Mouse (Mus musculus): ENCODE results near the gene Ngfr.

DNA sequence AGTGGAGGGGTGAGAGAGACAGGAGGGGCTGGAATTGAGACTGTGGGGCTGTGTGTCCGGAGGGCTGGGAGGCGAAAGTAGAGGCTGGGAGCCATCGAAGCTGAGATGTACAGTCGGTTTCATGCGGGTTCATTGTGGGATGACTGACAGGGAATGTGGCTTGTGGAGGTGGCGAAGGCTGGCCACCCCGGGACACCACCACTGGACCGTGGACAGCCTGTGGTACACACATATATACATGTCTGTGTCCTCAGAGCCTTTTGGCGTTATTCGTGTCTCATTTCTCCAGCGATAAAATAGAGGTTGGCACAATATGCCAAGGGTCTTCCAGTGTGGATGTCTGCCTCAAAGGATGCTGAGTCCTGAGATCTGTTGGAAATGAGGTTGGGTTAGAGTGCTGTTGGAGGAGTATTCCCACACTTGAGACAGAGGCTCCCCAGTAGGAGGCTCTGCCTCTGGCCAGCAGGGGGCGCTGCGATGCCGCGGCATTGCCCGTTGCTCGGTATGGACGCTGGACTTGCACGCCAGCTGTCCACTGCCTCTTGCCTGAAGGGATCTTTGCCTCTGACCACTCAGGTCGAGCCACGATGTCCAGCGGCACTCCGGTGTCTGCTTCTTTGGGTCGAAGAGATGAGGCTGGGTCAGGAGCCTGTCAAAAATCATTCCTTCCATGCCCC, 53.9 kb downstream of the Ngfr start:
- TF ChIP-seq CTCF (IDR thresholded peaks at IDR 0.05 in 2 of 3, conservative IDR thresholded peaks at IDR 0.05 in 1 of 3; ENCODE audit: control insufficient read depth in 1 of 3, insufficient read depth in 1 of 3, low read depth in 2 of 3, low read length in 3 of 3, poor library complexity in 1 of 3, severe bottlenecking in 1 of 3) (peak; percentile 99 to 100 (median 99)), CHD2 (IDR thresholded peaks at IDR 0.05; ENCODE audit: low read length) (no peak), EP300 (IDR thresholded peaks at IDR 0.05; ENCODE audit: low read depth in 1 of 2, low read length in 2 of 2) (no peak), SIN3A (IDR thresholded peaks at IDR 0.05; ENCODE audit: low read length) (no peak), ZMIZ1 (IDR thresholded peaks at IDR 0.05; ENCODE audit: low read depth, low read length) (no peak), POLR2A (IDR thresholded peaks at IDR 0.05; ENCODE audit: control insufficient read depth in 1 of 2, insufficient read depth in 1 of 2, low read depth in 1 of 2, low read length in 2 of 2, poor library complexity in 1 of 2) (no peak), MAX (IDR thresholded peaks at IDR 0.05; ENCODE audit: low read length) (no peak), MAFK (IDR thresholded peaks at IDR 0.05; ENCODE audit: borderline replicate concordance, low read depth, low read length) (no peak), RAD21 (IDR thresholded peaks at IDR 0.05; ENCODE audit: low read depth, low read length) (peak; percentile 88), MAZ (IDR thresholded peaks at IDR 0.05; ENCODE audit: low read depth, low read length) (peak; percentile 65; the same call in 1 of the 2 replicates), MEF2A (IDR thresholded peaks at IDR 0.05; ENCODE audit: extremely low read depth, insufficient replicate concordance, low read depth, low read length, poor library complexity, severe bottlenecking) (no peak), GATA1 (IDR thresholded peaks at IDR 0.05; ENCODE audit: low read depth, low read length) (no peak), KAT2A (conservative IDR thresholded peaks at IDR 0.05; ENCODE audit: low read depth, low read length) (no peak), TAL1 (IDR thresholded peaks at IDR 0.05; ENCODE audit: low read length) (no peak)
